Mouse (Mus musculus) limb, embryonic 10.5 days (tissue): ENCODE measurements around the gene Cacna1g. TPM values are rescaled to one million over a fixed set of nuclear protein-coding genes. Genes with fewer than 3 reads are reported as not detected.

Experiments
- DNase-seq: peaks from one replicate; pipeline ENCODE4 v3.0.0-alpha.2; 2017; ENCODE audit warnings: low spot score
- H3K27ac ChIP-seq: fragments of 300-500 bp; sonication (generic); 2 replicates; pipeline ENCODE4 v1.5.1; 2016; ENCODE audit warnings: mild to moderate bottlenecking
- H3K27me3 ChIP-seq: fragments of 300-500 bp; sonication (generic); 2 replicates; pipeline ENCODE4 v1.6.1; 2016; ENCODE audit warnings: low read depth, mild to moderate bottlenecking; ENCODE audit not compliant: poor library complexity, severe bottlenecking
- H3K36me3 ChIP-seq: fragments of 300-500 bp; sonication (generic); 2 replicates; pipeline ENCODE4 v1.6.1; 2016; ENCODE audit warnings: mild to moderate bottlenecking, moderate library complexity
- H3K4me1 ChIP-seq: fragments of 300-500 bp; sonication (generic); 2 replicates; pipeline ENCODE4 v1.6.1; 2016
- H3K4me3 ChIP-seq: fragments of 300-500 bp; sonication (generic); 2 replicates; pipeline ENCODE4 v1.5.1; 2016; ENCODE audit warnings: mild to moderate bottlenecking, moderate library complexity
- H3K9me3 ChIP-seq: fragments of 300-500 bp; sonication (generic); replicated peaks from 2 replicates; pipeline ENCODE4 v1.6.1; 2016; ENCODE audit warnings: mild to moderate bottlenecking
- WGBS: fragments of 180-500 bp; shearing (Covaris S2); methylation state at CpG from one replicate; pipeline ENCODE4 v1.1.7; 2016; 5-methylcytosine and 5-hydroxymethylcytosine counted together
- polyA plus RNA-seq: library from polyadenylated mRNA; unstranded; fragments of >200 nt; fragmentation: Nextera tagmentation; extraction: Ambion mirVana; gene quantifications from 2 replicates; pipeline ENCODE4 v1.2.1, GENCODE M21; 2016

The Cacna1g gene
- polyA plus RNA-seq, 1 experiment from 2014 or later: 21.4 TPM

DNA sequence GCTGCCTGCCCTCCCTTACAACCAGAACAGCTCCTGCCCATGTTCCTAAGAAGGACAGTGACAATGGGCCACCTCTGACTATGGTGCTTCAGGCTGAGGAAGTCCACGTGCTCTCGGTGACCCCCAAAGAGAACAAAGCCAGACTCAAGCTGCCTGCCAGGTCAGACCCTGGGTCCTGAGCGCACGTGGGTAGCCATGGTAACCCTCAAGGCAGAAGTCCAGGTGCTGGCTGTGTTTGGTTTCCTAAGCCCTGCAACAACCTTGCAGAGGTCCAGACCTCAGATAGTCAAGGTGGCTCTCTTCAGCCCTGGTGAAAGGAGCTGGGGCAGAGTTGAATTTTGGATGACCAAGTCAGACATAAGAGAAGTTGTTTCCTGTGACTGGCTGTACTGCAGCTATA lies 15.7 kb upstream of the Cacna1g start:
- H3K4me3 ChIP-seq: no peak overlapping the region
- no peaks in the 10 kb centered on the region for H3K36me3 ChIP-seq
- peaks cover 64% of the 10 kb centered on the region for H3K27me3 ChIP-seq
- DNase-seq: peak; percentile 45
- H3K9me3 ChIP-seq: no peaks in the 10 kb centered on the region
- WGBS: 45% methylated on average over 4 of the region's 4 CpGs
- peaks cover 55% of the 10 kb centered on the region for H3K4me1 ChIP-seq
- H3K27ac ChIP-seq: peak overlapping the region; percentile 66

DNA sequence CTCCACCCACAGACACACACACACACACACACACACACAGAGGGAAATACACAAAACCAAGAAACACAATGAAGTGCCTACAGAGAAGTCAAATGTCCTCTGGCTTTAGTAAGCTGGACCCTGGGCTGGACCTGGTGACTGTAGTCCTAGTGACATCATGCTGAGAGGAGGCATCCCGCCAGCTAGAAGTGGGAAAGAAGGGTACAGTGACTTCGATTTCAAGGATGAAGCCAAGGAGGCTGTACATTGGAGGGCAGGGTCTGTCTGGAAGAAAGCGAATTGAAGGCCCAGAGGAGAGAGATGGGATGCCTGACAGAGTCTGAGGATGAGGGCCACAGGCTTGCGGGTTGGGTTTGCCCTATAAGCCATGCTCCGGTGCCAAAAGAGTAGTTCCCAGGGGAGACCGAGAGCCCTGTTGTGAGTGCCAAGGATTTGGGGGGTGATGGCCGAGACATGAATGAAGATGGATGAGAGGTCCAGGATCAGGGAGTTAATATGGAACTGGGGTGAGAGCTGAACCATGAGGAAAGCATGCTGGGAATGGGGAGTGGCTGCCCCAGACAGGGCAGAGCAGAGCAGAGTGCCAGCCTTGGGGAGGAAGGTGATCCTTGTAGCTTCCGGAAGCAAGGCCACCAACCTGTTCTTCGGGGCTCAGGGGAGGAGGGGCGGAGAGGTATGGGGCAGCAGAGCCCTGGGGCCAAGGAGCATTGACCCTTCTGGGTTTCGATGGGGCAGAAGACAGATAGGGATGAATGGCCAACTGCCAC lies 15.0 kb upstream of the Cacna1g start:
- Histone ChIP-seq H3K27ac (no peak overlapping the region), H3K27me3 (peaks cover 60% of the 10 kb centered on the region)
- WGBS: 87% methylated on average over 11 of the region's 11 CpGs

DNA sequence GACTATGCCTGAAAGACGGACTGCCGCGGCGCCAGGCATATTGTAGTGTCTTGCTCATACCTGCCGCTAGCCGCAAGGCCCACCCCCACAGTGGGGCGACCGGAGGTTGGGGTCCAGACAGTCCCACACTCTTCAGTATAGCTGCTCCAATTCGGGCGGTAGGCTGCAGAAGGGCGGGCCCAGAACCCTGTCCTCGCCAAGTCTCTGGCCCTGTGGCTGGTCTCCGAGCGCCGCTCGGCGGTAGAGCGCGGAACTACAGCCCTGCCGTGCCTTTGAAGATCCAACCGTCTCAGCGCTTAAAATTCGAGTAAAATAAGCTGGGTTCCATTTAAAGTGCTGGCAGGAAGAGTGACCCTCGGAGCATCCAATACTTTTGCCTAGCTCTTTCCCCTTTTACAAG lies 12.0 kb upstream of the Cacna1g start, which contains the start of gene Spata20:
TSS of gene Spata20 (minus strand) at position 179 of the 400 bp plus-strand sequence.
- 0 out of 2 replicates have a peak within 1 kb of the TSS, but pooled peaks have one; percentile 5 for H3K27ac ChIP-seq
- no peak within 1 kb of the TSS for H3K4me3 ChIP-seq
- H3K4me1 ChIP-seq: peaks cover 59% of the 10 kb centered on the region
- H3K27me3 ChIP-seq: peaks cover 46% of the 10 kb centered on the region
- 6% methylated on average over 24 of the region's 24 CpGs for WGBS
- H3K9me3 ChIP-seq: no peaks in the 10 kb centered on the region
- H3K36me3 ChIP-seq: no peaks in the 10 kb centered on the region
- DNase-seq: peak; percentile 93

More for the DNA sequence above, 15.0 kb upstream of the Cacna1g start:
- H3K4me1 ChIP-seq: peaks cover 60% of the 10 kb centered on the region
- DNase-seq: no peak
- no peaks in the 10 kb centered on the region for H3K9me3 ChIP-seq
- no peaks in the 10 kb centered on the region for H3K36me3 ChIP-seq
- no peak overlapping the region for H3K4me3 ChIP-seq

DNA sequence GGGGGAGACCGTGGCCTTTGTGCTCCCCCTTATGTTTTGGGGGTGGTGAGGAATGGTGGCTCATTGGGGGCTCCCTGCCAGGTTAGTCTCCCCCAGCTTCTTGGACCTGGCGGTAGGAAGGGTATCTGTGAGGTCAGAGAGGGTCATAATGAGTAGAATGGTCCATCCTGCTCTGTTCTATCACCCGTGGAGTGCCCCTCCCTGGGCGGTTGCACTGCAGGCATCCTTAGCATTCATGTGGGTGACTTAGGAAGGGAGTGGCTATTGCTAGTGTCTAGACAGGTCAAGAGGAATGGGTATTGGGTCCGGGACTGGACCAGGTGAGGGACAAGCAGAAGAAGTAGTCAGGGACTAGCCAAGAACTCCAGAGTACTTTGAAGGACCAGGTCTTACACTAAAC lies 11.2 kb upstream of the Cacna1g start:
- no peak for DNase-seq
- H3K4me3 ChIP-seq: no peak overlapping the region
- WGBS: 83% methylated on average over 5 of the region's 5 CpGs
- H3K27me3 ChIP-seq: peaks cover 42% of the 10 kb centered on the region
- H3K27ac ChIP-seq: 0 out of 2 replicates have a peak overlapping the region, but pooled peaks have one; percentile 5
- H3K36me3 ChIP-seq: no peaks in the 10 kb centered on the region
- no peaks in the 10 kb centered on the region for H3K9me3 ChIP-seq
- peaks cover 54% of the 10 kb centered on the region for H3K4me1 ChIP-seq

DNA sequence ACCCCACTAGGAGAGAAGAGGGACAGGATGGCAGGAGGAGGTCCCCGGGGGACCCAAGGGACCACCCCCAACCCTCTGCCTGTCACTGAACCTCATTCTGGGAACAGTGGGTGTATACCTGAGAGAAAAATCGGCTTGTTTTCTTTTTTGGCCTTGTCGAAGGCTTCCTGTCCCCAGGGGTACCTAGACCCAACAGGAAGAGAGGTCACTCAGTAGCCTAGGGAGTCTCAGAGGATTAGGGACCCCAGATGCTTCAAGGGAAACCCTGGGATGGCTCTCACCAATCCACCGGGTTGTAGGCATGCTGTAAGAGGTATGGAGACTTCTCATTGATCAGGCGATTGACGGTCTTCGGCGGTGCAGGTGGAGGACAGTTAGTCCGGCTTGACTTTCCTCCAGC lies 10.6 kb upstream of the Cacna1g start:
- H3K36me3 ChIP-seq: no peaks in the 10 kb centered on the region
- H3K27ac ChIP-seq: no peak overlapping the region
- WGBS: 89% methylated on average over 9 of the region's 9 CpGs
- H3K27me3 ChIP-seq: peaks cover 40% of the 10 kb centered on the region
- no peak for DNase-seq
- H3K9me3 ChIP-seq: no peaks in the 10 kb centered on the region
- peaks cover 48% of the 10 kb centered on the region for H3K4me1 ChIP-seq
- H3K4me3 ChIP-seq: no peak overlapping the region

DNA sequence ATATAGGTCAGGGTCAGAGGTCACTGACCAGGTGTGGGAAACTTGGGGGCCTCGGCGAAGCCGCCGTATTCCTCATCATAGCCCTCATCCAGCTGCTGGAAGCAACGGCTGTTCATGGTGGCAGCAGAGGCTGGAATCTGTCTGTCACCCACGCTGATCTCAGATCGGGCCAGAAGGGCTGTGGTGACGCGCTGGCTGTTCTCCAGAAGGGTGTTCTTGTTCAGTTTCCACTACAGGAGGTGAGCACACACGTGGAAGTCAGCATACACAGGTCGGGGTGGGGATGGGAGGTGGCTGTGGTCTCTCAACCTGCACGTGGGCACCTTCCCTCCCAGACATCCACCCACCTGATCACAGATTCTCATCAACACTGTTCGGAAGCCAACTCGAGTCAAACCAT lies 9.9 kb upstream of the Cacna1g start:
- Histone ChIP-seq H3K27ac (peak overlapping the region; percentile 42; the same call in 1 of the 2 replicates), H3K4me1 (peaks cover 41% of the 10 kb centered on the region), H3K36me3 (no peaks in the 10 kb centered on the region), H3K27me3 (peaks cover 36% of the 10 kb centered on the region), H3K9me3 (no peaks in the 10 kb centered on the region), H3K4me3 (0 out of 2 replicates have a peak overlapping the region, but pooled peaks have one; percentile 9)
- no peak for DNase-seq
- WGBS: 58% methylated on average over 14 of the region's 14 CpGs

DNA sequence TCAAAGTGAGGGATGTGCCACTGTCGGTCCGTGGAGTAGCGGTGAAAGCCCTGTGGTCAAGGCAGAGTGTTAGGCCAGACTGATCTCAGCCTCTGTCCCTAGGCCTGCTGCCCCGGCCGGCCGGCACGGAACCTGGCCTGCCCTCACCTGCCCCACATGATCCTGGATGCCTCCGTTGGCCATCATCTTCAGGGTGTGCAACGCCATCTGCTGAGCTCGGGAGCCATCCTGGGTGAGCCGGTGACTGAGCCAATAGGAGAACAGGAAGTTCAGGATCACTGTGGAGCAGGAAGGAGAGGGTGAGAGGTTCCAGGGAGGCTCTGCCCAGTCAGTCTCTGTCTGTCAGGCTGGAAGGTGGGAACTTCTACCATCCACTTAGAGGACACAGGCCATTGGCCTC lies 9.4 kb upstream of the Cacna1g start:
- Histone ChIP-seq H3K27me3 (peaks cover 38% of the 10 kb centered on the region), H3K9me3 (no peaks in the 10 kb centered on the region), H3K4me1 (peaks cover 38% of the 10 kb centered on the region), H3K27ac (peak overlapping the region; percentile 42; the same call in 1 of the 2 replicates), H3K4me3 (no peak overlapping the region), H3K36me3 (no peaks in the 10 kb centered on the region)
- DNase-seq: no peak
- WGBS: 61% methylated on average over 11 of the region's 11 CpGs

DNA sequence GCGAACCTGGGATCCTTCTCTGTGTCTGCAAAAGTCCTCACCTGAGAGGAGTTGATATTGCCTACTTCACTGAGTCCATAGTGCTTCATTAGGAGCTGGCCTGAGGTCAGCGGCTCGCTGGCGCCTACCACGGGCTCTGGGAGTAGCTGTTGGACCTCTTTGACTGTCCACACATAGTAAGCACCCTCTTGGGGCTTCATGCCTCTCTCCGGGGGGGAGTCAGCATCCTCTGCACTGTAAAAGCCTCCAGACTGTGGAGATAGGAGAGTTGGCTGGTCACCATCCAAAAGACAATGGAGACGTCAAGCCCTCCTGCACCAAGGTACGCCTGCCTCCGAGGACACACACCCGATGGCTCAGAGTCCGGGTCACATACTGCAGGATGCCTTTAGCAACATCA lies 8.7 kb upstream of the Cacna1g start:
- Histone ChIP-seq H3K4me3 (no peak overlapping the region), H3K36me3 (no peaks in the 10 kb centered on the region), H3K9me3 (no peaks in the 10 kb centered on the region), H3K27me3 (peaks cover 45% of the 10 kb centered on the region), H3K27ac (no peak overlapping the region), H3K4me1 (peaks cover 36% of the 10 kb centered on the region)
- WGBS: 94% methylated on average over 11 of the region's 11 CpGs
- no peak for DNase-seq

DNA sequence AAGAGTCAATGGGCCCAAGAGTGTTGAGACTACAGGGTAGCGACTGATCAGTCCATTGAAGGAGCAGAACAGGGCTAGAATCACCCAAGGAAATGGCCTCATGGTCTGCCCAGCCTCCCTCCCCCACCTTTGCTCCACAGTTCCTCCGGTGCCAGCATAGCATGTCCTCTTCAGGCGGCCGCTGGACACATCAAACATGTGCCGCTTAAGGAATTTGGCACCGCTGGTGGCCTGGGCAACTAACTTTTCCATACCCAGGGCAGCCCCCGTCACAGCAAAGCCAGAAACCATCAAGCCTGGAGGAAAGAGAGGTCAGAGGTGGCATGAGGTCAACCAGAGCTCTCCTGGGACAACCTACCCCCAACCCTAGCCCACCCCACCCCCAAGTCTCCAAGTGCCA lies 8.0 kb upstream of the Cacna1g start:
- no peaks in the 10 kb centered on the region for H3K36me3 ChIP-seq
- WGBS: 88% methylated on average over 7 of the region's 7 CpGs
- no peak overlapping the region for H3K4me3 ChIP-seq
- DNase-seq: no peak
- no peak overlapping the region for H3K27ac ChIP-seq
- peaks cover 53% of the 10 kb centered on the region for H3K27me3 ChIP-seq
- H3K9me3 ChIP-seq: no peaks in the 10 kb centered on the region
- H3K4me1 ChIP-seq: peaks cover 36% of the 10 kb centered on the region

DNA sequence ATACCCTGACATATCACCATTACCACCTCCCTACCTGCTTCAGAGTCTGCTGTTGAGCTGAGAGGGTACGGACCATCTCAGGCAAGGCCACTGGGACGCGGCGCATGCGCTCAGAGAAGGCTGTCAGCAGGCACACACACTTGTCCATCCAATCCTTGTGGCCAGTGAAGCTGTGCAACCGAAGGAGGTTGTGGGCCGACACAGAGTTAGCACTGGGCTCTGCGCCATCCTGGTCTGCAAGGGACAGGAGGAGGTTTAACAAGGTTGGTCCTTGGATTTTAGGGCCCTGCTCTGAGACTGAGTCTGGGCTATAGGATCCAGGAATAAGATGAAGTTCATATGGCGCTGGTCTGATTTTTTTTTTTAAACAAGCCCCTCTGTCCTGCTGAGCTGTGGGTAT lies 6.4 kb upstream of the Cacna1g start:
- H3K27ac ChIP-seq: no peak overlapping the region
- no peaks in the 10 kb centered on the region for H3K36me3 ChIP-seq
- 94% methylated on average over 9 of the region's 9 CpGs for WGBS
- no peaks in the 10 kb centered on the region for H3K9me3 ChIP-seq
- DNase-seq: no peak
- H3K4me1 ChIP-seq: peaks cover 43% of the 10 kb centered on the region
- no peak overlapping the region for H3K4me3 ChIP-seq
- peaks cover 64% of the 10 kb centered on the region for H3K27me3 ChIP-seq

DNA sequence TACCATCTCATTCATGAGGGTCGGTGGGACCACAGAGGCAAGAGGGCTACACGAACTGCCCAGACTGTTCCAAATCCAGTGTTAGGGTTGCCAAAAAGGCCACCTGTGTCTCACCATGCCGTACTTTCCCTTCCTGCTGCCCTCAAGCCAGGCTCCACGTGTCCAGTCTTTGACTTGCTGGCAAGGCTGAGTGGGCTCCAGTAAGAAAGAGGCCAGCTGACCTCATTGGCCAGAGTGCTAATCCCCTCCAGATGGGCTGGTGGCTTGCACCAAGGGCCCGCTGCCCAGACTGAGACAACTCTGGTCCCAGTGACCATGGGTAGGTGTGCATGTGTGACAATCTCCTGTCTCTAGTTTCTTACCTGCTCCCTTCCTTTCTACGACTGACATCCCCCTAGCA lies 3.7 kb upstream of the Cacna1g start:
- H3K9me3 ChIP-seq: no peaks in the 10 kb centered on the region
- no peak for DNase-seq
- peak overlapping the region; percentile 14; the same call in 1 of the 2 replicates for H3K4me3 ChIP-seq
- 55% methylated on average over 6 of the region's 6 CpGs for WGBS
- H3K36me3 ChIP-seq: no peaks in the 10 kb centered on the region
- H3K27me3 ChIP-seq: peaks cover 61% of the 10 kb centered on the region
- H3K4me1 ChIP-seq: peaks cover 56% of the 10 kb centered on the region
- peak overlapping the region; percentile 54 for H3K27ac ChIP-seq

DNA sequence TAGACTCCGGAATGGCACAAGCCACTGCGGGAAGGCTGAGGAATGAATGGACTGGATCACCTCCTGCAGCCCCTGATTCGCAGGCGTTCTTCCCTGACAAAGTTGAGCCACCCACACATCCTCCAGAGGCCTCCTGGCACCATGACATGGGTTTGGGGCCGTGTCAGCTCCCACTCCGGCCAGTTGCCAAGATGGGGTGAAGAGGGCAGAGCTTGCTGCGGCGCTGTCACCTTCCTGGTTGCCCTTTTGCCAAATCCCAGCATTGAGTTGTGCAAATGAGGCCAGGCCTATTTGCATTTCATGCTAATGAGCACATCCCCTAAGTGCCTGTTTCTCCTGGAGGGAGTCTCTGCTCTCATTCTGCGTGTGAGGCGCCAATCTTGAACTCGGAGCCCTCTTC lies 1.7 kb upstream of the Cacna1g start:
- Histone ChIP-seq H3K4me3 (no peak overlapping the region), H3K4me1 (peaks cover 73% of the 10 kb centered on the region), H3K9me3 (no peaks in the 10 kb centered on the region), H3K36me3 (no peaks in the 10 kb centered on the region), H3K27me3 (peaks cover 56% of the 10 kb centered on the region), H3K27ac (0 out of 2 replicates have a peak overlapping the region, but pooled peaks have one; percentile 0)
- DNase-seq: no peak
- WGBS: 23% methylated on average over 11 of the region's 11 CpGs

DNA sequence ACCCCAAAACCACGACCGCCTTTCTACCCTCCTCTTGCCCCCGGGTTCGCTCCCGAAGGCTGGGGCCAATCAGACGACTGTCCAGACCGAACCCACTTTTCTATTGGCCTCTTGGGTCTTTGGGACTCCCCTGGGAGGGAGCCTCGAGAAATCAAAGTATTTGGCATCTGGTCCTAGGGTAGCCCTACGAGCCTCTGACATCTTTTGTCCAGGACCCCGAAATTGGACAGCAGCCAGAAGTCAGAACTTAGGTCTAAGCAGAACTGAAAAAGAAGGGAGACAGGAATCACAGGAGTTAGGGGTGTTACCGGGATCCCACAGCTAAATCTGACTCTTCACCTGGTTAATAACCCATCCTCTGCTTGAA lies 529 bp upstream of the Cacna1g start:
- peaks cover 56% of the 10 kb centered on the region for H3K27me3 ChIP-seq
- H3K9me3 ChIP-seq: no peaks in the 10 kb centered on the region
- peak overlapping the region; percentile 89 for H3K4me3 ChIP-seq
- 2% methylated on average over 11 of the region's 11 CpGs for WGBS
- H3K4me1 ChIP-seq: peaks cover 84% of the 10 kb centered on the region
- peak overlapping the region; percentile 94 for H3K27ac ChIP-seq
- H3K36me3 ChIP-seq: no peaks in the 10 kb centered on the region
- DNase-seq: no peak
